Mouse (Mus musculus) intestine, postnatal 0 days (tissue): ENCODE results near the gene Fbxw17. TPM values are rescaled to one million over a fixed set of nuclear protein-coding genes. Genes with fewer than 3 reads are reported as not detected.
"Not testable (repeated sequence)": the region's sequence is repeated elsewhere in the genome, so short reads cannot be mapped to it uniquely, and the experiment has no call there.

Experiments used
- ATAC-seq: fragments of 200-750 bp; cut with Nextera tagmentation; 2 replicates; pipeline ENCODE4 v1.8.0; 2017; ENCODE audit warnings: mild to moderate bottlenecking, moderate TSS enrichment, moderate library complexity
- H3K27ac ChIP-seq: fragments of 300-500 bp; sonication (generic); 2 replicates; pipeline ENCODE4 v1.5.1; 2014; ENCODE audit warnings: mild to moderate bottlenecking, low read depth, low read length, moderate library complexity
- H3K27me3 ChIP-seq: fragments of 300-500 bp; sonication (generic); replicated peaks from 2 replicates; pipeline ENCODE4 v1.6.1; 2014; ENCODE audit warnings: low read length, mixed read lengths; ENCODE audit not compliant: control insufficient read depth, insufficient read depth
- H3K36me3 ChIP-seq: fragments of 300-500 bp; sonication (generic); 2 replicates; pipeline ENCODE4 v1.6.1; 2014; ENCODE audit warnings: mild to moderate bottlenecking, moderate library complexity; ENCODE audit not compliant: control insufficient read depth, insufficient read depth
- H3K4me1 ChIP-seq: fragments of 300-500 bp; sonication (generic); replicated peaks from 2 replicates; pipeline ENCODE4 v1.6.1; 2014; ENCODE audit warnings: antibody characterized with exemption, low read length, mixed read lengths; ENCODE audit not compliant: control insufficient read depth, insufficient read depth
- H3K4me2 ChIP-seq: fragments of 300-500 bp; sonication (generic); replicated peaks from 2 replicates; pipeline ENCODE4 v1.6.1; 2014; ENCODE audit warnings: low read depth, mild to moderate bottlenecking, moderate library complexity
- H3K4me3 ChIP-seq: fragments of 300-500 bp; sonication (generic); 2 replicates; pipeline ENCODE4 v1.5.1; 2014; ENCODE audit warnings: low read depth, low read length
- H3K9ac ChIP-seq: fragments of 300-500 bp; sonication (generic); 2 replicates; pipeline ENCODE4 v1.6.1; 2014; ENCODE audit warnings: mild to moderate bottlenecking, low read depth, low read length
- H3K9me3 ChIP-seq: fragments of 300-500 bp; sonication (generic); 2 replicates; pipeline ENCODE4 v1.6.1; 2016; ENCODE audit warnings: mixed run types; ENCODE audit not compliant: control insufficient read depth
- CTCF ChIP-seq: sonication (generic); IDR thresholded peaks from 2 replicates; pipeline ENCODE4 v1.5.1; 2016; ENCODE audit warnings: low read depth, mild to moderate bottlenecking, control low read depth, antibody characterized with exemption, moderate library complexity
- WGBS: fragments of 180-500 bp; shearing (Covaris S2); extraction: QIAGEN DNeasy Blood & Tissue Kit; methylation state at CpG from one replicate; pipeline ENCODE4 v1.1.7; 2014; 5-methylcytosine and 5-hydroxymethylcytosine counted together
- polyA plus RNA-seq: library from polyadenylated mRNA; unstranded; fragments of >200 nt; fragmentation: Nextera tagmentation; extraction: Ambion mirVana; gene quantifications from 2 replicates; pipeline ENCODE4 v1.2.1, GENCODE M21; 2015

Fbxw17 gene
- polyA plus RNA-seq, 1 experiment from 2014 or later = 15.1 TPM

- Histone ChIP-seq H3K4me2 (no peak overlapping the region), H3K27me3 (no peaks in the 10 kb centered on the region), H3K4me1 (no peaks in the 10 kb centered on the region), H3K4me3 (no peak overlapping the region), H3K36me3 (peaks cover 72% of the 10 kb centered on the region), H3K27ac (no peak overlapping the region), H3K9ac (no peak overlapping the region), H3K9me3 (no peaks in the 10 kb centered on the region)
- ATAC-seq = no peak
- no peak for TF ChIP-seq CTCF
- WGBS = 62% methylated on average over 4 of the region's 4 CpGs
Observed at GRCm38 (mm10) chr13:50426686-50427085, 9.0 kb downstream of the Fbxw17 start.

GRCm38 (mm10) chr13:50443812-50444211 is 26.1 kb downstream of the Fbxw17 start, which contains the start of gene Gm47429:
Gene Gm47429, minus strand, starts transcription at chr13:50443912.
- Histone ChIP-seq H3K9me3 (no peaks in the 10 kb centered on the region), H3K36me3 (no peaks in the 10 kb centered on the region), H3K4me1 (no peaks in the 10 kb centered on the region), H3K27me3 (no peaks in the 10 kb centered on the region), H3K4me3 (no peak within 1 kb of the TSS), H3K9ac (no peak within 1 kb of the TSS), H3K4me2 (no peak within 1 kb of the TSS), H3K27ac (no peak within 1 kb of the TSS)
- WGBS = 78% methylated on average over 2 of the region's 2 CpGs
- TF ChIP-seq CTCF = no peak
- ATAC-seq = no peak

DNA sequence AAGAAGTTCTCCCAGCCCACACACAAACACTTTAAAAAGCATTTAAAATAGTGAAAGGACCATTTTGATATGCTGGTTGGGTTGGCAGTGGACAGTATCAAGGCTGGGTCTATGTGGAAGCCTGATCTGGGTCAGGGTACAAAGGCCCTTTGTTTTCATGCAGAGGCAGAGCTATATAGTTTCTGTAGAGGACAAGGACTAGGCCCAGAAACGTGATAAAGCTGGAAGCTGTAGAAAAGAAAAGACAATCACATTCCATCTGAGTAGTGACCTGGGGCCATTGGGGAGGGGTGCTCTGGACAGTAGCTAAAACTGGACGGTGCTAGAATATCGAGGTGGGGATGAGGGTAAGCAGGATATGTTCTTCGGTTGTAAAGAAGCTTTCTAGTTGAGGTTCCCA is 27.6 kb downstream of the Fbxw17 start:
- H3K27me3 ChIP-seq = no peaks in the 10 kb centered on the region
- ATAC-seq = no peak
- H3K4me3 ChIP-seq = no peak overlapping the region
- TF ChIP-seq CTCF = no peak
- H3K4me2 ChIP-seq = no peak overlapping the region
- no peaks in the 10 kb centered on the region for H3K36me3 ChIP-seq
- H3K9ac ChIP-seq = no peak overlapping the region
- no peaks in the 10 kb centered on the region for H3K4me1 ChIP-seq
- H3K9me3 ChIP-seq = no peaks in the 10 kb centered on the region
- WGBS = 64% methylated on average over 4 of the region's 4 CpGs
- no peak overlapping the region for H3K27ac ChIP-seq

GRCm38 (mm10) chr13:50452266-50452665 is 34.6 kb downstream of the Fbxw17 start:
- not testable (repeated sequence) for H3K27ac ChIP-seq, H3K4me3 ChIP-seq, H3K27me3 ChIP-seq, ATAC-seq, H3K9me3 ChIP-seq, H3K4me1 ChIP-seq, H3K36me3 ChIP-seq, H3K9ac ChIP-seq, H3K4me2 ChIP-seq
- WGBS = 54% methylated on average over 9 of the region's 9 CpGs

GRCm38 (mm10) chr13:50453426-50453825 is 35.8 kb downstream of the Fbxw17 start:
- WGBS = 35% methylated on average over 4 of the region's 4 CpGs
- TF ChIP-seq CTCF = no peak

DNA sequence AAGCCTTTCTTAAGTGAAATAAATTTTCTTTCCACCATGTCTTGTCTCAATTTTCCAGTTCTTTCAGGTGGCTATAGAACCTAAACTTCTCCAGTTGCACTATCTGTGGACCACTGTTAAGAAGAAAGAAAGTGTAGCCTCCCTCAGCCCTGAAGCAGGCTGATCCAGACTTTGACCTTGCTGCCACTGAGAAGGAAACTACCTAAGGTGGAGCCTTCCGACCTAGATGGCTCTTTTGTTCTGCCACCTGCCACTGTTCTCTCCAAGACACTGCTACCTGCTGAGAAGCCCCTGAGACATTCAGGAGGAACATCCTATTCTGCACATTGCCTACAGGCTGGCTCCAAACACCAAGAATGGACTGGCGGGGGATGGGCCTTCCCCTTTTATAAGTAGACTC is 42.8 kb downstream of the Fbxw17 start:
- WGBS = 59% methylated on average over 2 of the region's 2 CpGs
- not testable (repeated sequence) for H3K4me3 ChIP-seq, H3K36me3 ChIP-seq, ATAC-seq, H3K9me3 ChIP-seq, H3K27me3 ChIP-seq, H3K27ac ChIP-seq, H3K4me1 ChIP-seq, H3K9ac ChIP-seq, H3K4me2 ChIP-seq

More at GRCm38 (mm10) chr13:50453426-50453825, 35.8 kb downstream of the Fbxw17 start:
- Histone ChIP-seq H3K4me3 (no peak overlapping the region), H3K9me3 (no peaks in the 10 kb centered on the region), H3K27ac (no peak overlapping the region), H3K9ac (no peak overlapping the region), H3K4me1 (no peaks in the 10 kb centered on the region), H3K27me3 (no peaks in the 10 kb centered on the region), H3K36me3 (no peaks in the 10 kb centered on the region), H3K4me2 (no peak overlapping the region)
- ATAC-seq = no peak
